ENCODE assay signal across 38 mouse cellular contexts in genomic region chr7:43167101-43167500, GRCm38 (mm10). TPM values are rescaled to one million over a fixed set of nuclear protein-coding genes. Genes with fewer than 3 reads are reported as not detected.
"Had no signal": no experiment of that assay in that cellular context is flagged by ENCODE, and none has a peak within 500 bp of the region (broad histone marks: within the 10 kb centered on the region; RNA-seq: fewer than 3 reads in every experiment).

No protein-coding gene starts in this region.

RNA-seq across cellular contexts. Expression of gene Zfp936, which starts 53.1 kb away (rescaled TPM):
- total RNA-seq: left cerebral cortex, postnatal 14 days; left cerebral cortex, postnatal 25 days; left cerebral cortex, postnatal 36 days; left cerebral cortex, postnatal 4 days; liver, adult 2 months; megakaryocyte progenitor cell, adult 5-6 weeks; megakaryocyte, adult 5-6 weeks; megakaryocyte-erythroid progenitor cell, adult 5-6 weeks; midbrain, postnatal 0 days; monocyte, adult 5-6 weeks had no signal
- polyA plus RNA-seq: limb, embryonic 10.5 days; limb, embryonic 11.5 days; limb, embryonic 12.5 days; limb, embryonic 13.5 days; limb, embryonic 14.5 days; limb, embryonic 15.5 days; liver, adult 2 months; liver, embryonic 11.5 days; liver, embryonic 12.5 days; liver, embryonic 13.5 days; liver, embryonic 14.5 days; liver, embryonic 15.5 days; liver, embryonic 16.5 days; liver, postnatal 0 days; lung, adult 2 months; lung, embryonic 14.5 days; lung, embryonic 15.5 days; lung, embryonic 16.5 days; lung, postnatal 0 days; macrophage; midbrain, embryonic 11.5 days; midbrain, embryonic 12.5 days; midbrain, embryonic 13.5 days; midbrain, embryonic 14.5 days; midbrain, embryonic 15.5 days; midbrain, embryonic 16.5 days; midbrain, postnatal 0 days; neural tube, embryonic 11.5 days; neural tube, embryonic 12.5 days; neural tube, embryonic 13.5 days had no signal
